Mouse (Mus musculus) T-helper 1 cell (primary cell): Measurements from ENCODE around the gene Mmp24.
"Not testable (repeated sequence)": the region's sequence is repeated elsewhere in the genome, so short reads cannot be mapped to it uniquely, and the experiment has no call there.

ENCODE experiments used
- in situ Hi-C: fragments of 300-600 bp; cut with MboI, MseI; formaldehyde crosslinking; loops from one replicate; pipeline ENCODE4 v1.15.1; 2025; ENCODE audit warnings: high pct_unique_total_duplicates

Gene Mmp24

DNA sequence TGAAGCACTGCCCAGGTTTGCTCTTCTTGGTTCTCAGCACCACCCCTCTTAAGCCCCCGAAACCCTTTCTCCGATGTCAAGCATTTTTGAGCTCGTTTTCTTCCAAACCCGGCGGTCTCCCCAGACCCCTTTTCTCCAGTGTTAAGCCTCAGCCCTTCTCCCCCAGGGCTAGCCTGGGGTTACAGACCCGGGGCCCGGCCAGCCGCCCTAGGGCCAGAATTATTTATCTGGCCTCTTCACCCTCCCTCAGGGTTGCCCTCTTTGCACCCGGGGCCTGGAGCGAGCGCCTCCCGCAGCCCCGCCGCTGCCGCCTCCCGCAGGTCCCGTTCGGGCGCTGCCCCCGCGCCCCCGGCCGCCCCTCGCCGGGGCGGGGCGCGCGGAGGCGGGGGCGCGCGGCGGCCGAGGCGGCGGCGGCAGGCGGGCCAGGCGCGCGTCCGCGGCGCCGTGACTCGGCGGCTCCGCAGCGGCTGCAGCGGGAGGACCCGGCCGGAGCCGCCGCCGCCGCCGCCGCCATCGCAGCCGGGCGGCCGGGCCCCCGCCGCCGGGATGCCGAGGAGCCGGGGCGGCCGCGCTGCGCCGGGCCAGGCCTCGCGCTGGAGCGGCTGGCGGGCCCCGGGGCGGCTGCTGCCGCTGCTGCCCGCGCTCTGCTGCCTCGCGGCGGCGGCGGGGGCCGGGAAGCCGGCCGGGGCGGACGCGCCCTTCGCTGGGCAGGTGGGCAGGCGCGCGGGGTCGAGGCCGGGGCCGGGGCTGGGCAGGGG, at the start of gene Mmp24:
Gene Mmp24 (plus strand): TSS at position 416 of the 758 bp plus-strand sequence.
- in situ Hi-C loops: loop anchor here (25.0 kb wide), 1 partner anchor 263 kb away; the partner anchor contains the start of genes Acss2 and Ggt7

DNA sequence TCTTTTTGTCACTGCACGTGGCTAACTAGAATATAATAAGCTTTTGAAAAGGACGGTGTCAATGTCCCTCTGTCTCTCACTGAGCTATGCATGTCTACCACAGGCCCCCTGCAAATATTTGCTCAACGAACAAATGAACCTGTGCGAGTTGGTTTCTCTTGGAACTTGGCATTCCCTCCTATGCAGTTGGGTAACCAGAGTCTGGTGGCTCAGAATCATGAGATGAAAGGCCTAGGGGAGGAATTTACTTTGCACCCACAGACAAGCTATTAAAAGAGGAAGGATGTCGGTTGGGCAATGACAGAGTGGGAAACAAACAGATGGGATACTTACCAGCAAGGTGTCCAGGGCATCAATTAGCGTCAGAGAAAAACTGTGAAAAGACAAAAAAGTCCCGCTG, 48.8 kb upstream of the Mmp24 start:
- in situ Hi-C loops: no loop called here

DNA sequence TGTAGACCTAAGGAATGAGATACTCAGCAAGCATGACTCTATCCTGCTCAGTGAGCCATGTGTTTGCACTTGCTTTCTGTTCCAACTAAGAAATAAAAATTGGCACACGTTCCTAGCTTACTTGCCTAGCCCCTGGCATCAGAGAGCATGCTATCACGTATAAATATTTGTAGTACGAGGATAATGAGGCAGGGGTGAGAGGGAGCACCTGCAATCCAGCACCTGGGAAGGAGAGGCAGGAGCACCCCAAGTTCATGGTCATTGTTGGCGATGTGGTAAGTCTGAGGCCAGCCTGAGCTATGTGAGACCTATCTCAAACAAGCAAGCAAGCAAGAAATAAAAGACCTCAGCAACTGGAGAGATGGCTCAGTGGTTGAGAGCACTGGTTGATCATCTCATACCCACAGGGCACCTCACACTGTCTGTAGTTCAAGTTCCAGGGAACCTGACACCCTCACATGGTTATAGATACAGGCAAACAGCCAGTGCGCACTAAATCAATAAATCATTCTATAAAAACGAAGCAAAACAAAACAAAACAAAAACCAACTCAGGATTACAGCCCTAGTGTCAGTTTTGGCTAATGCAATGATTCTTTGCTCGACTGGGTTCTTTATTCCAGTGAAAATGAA, 47.3 kb upstream of the Mmp24 start:
- in situ Hi-C loops: no loop called here

DNA sequence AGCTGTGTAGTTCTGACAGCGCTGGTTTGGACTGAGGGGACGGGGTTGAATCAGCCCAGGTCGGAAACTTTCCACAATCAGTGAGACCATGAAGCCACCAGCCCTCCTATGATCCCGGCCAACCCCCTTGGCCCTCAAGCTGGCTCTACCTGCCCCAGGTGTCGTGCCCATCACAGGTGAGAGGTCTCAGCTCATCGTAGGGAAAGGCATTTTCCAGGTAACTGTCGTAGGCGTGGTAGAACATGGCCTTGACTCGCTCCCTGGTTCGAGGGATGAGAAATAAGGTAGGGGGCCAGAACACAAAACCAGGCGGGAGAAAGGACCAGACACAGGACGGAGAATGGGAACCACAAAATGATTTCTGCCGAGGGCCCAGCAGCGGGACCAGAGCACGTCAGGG, 46.4 kb upstream of the Mmp24 start:
- in situ Hi-C loops: no loop called here

DNA sequence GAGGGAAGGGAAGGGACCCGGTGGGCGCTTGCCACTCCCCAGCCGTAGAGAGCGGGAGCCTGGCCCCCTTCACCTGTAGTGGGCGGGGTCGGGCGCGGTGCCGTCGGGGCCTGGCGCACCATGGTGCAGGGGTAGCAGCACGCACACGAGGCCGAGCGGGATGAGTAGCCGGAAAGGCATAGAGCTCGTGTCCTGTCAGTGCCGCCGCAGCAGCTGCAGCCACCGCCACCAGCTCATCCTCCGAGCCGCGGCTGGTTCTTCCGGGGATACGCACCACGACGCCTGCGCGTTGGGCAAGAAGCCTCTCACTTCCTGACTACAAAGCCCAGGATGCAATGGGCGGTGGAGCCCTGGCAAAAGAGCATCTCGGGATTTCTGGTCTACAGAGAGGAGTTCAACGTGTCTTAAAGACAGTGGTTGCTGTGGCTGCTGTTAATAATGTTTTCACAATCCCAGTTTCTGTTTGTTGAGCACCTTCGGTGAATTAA, 45.9 kb upstream of the Mmp24 start, which contains the start of gene Edem2:
Gene Edem2 (minus strand): TSS at position 318 of the 488 bp plus-strand sequence.
- in situ Hi-C loops: no loop called here

DNA sequence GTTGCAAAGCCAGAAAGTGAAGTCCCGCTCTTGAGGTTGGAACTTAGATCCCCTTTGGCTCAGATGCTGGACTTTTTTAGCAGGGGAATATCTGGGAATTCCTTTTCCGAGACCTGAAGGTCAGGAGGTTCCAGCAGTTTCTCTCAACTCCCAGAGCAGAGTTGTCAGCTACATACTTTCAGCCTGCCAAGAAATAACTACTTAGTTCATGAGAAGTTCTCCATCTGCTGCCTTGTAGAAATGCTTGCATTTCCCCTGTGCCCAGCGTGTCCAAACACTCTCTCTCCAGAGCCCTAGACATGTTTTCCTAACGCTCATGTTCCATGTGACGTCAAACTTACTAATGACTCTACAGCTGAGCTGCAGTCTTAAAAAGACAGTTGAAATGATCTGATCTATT, 40.1 kb upstream of the Mmp24 start:
- in situ Hi-C loops: no loop called here

DNA sequence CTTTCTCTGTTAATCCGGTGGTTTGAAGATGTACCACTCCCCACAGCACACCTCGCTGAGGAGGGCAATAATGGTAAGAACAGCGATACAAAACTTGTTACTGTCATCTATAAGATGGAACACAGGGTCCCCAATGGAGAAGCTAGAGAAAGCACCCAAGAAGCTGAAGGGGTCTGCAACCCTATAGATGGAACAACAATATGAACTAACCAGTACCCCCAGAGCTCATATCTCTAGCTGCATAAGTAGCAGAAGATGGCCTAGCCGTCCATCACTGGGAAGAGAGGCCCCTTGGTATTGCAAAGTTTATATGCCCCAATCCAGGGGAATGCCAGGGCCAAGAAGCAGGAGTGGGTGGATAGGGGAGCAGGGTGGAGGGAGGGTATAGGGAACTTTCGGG, 39.4 kb upstream of the Mmp24 start, which contains the start of gene Gm17581:
Gene Gm17581 (minus strand): TSS at position 101 of the 400 bp plus-strand sequence.
- in situ Hi-C loops: not testable (repeated sequence)

DNA sequence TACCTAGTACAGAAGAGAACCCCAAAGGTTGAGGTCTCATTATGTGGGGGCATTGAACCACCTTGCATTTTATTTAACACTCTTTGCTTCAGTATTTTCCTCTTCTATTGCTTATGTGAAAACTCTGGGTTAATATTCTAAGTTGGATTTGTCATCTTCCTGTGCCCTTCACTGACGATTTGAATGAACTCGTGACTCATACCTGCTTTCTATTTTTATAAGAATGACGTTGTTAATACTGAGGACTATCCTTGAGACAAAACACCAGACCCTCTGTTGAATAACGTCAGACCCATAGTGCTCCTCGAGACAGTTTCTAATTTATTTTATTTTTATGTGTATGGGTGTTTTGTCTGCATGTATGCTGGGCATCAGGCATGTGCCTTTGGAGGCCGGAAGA, 38.2 kb upstream of the Mmp24 start:
- in situ Hi-C loops: no loop called here

DNA sequence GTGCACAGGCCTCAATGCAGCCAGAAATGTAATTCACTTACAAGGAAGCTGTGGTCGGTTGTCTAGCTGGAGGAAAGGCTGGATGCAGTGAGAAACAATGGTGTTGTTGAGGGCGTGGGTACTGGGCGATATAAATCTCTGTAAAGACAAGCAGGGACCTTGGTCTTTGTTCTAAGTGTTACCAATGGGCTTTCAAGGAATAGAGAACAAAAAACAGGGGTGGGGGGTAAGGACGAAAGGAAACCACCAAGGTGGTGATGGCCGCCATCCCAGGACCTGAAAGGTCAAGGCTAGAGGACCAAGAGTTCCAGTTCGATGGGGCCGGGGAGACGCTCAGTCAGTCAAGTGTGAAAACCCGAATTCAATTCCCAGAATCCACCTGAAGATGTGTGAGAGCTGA, 37.3 kb upstream of the Mmp24 start:
- in situ Hi-C loops: no loop called here

DNA sequence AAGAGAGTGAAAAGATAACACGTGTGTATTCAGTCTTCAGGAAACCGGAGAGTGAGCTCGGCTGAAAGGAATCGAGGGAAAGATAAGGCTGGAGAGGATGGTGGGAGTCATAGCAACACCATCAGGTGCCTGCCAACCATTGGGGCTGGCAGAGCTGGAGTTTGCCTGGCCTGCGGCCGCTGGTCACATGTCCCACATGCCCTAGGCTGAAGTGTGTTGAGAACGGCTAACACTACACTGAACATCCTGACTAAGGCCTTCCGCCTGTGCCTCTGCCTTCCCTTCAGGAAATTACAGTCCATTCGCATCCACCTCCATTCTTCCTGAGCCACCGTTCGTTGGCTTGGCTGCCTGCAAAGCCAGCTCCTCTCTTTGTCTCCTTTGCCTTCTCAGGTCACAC, 32.9 kb upstream of the Mmp24 start:
- in situ Hi-C loops: no loop called here

DNA sequence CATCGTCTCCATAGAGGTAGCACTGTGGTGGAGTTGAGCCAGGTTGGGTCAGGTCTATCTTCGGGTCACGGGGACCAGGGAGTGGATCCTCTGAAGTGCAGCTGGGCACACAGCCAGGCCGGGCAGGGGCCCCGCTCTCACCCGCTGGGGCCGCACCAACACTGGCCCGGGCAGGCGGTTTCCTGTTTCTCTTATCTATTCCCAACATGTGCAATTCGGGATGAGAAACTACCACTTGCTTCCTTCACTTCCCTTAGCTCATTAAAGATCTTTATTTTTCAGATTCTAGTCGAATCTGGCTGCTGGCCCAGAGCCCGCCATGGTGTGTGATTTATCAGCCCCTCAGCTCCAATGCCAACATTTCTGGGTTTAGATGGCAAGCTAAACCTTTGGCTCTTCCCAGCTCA, 32.2 kb upstream of the Mmp24 start:
- in situ Hi-C loops: no loop called here

DNA sequence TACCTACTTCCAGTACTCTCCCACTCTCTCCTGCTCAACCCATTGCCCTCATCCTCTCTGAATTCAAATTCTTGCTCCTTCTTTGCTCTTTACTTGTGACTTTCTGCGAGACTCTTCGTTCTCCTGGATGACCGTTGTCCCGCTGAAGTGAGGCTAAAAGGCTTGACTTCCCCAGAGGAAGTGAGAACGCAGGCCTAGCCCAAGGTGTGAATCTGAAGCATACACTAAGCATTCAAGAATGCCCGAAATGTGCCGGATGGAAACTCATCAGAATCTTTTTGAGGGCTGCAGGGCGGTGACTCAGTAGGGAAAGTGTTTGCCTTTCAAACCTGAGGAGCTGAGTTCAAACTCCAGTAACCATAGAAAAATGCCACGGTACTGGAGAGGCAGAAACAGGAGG, 31.8 kb upstream of the Mmp24 start:
- in situ Hi-C loops: no loop called here

DNA sequence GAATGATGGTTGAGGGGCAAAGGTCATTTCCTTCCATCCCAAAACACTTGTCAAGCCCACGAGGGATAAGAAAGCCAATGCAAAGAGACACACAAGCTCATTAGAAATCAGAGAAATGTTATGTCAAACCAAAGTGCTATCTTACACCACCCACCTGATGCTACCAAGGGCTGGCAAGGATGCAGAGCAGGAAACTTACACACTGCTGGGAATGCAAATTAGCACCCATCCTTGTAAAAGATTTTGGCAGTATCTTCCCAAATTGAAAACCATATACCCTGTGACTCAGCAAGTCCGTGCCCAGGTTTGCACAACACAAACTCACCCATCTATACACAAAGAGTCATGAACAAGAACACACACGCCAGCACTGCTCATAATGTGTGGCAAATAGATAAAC, 29.7 kb upstream of the Mmp24 start:
- in situ Hi-C loops: no loop called here

DNA sequence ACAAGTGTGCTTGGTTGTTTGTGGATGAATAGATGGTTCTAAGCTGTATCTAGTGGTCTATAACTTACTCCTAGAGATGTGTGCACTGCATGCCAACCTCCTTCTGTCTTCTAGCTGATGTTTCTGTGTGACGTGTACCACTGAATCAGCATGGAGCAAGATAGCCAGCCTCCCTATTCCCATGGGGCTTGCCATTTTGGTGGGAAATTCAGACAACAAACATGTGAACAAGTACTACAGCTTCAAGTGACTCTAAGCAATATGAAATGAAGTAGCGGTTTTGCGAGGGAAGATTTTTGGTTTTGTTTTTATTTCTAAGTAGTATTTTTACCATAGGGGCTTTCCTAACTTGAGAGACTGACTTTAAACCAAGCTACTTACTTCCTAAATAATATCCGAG, 25.7 kb upstream of the Mmp24 start:
- in situ Hi-C loops: no loop called here

DNA sequence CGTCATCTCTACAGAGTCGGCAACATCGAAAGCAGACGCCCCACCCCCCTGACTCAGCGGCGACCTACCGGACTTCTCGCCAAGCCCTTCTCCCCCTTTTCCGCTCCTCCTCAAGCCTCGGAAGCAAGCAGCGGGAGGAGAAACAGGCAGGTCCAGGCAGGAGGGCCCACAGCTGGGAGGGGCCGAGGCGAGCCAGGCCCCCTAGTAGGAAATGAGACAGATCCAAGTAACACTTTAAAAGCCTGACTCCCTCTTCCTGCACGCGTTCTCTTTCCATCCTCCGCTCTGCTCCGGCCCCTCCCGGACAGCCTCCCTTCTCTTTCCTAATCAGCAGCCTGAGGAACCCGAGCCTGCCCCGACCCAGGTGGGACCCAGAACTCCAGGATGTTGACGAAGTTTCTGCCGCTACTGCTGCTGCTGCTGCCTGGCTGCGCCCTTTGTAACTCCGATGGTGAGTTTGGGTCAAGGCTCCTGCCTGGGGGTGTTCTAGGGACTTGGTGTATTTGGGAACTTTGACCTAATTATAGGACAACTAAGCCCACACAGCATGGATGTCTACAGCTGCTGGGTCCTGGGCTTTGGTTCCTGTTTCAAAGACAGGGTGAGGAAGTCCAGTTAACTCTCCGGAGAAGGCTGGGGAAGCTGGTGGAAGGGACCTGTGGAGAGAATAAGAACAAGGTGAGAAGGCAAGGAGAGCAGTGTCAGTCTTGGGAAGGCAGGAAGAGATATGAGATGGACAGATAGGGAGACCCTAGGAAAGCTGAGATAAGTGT, 23.9 kb upstream of the Mmp24 start, which contains the start of gene Procr:
Gene Procr (plus strand): TSS at position 104 of the 773 bp plus-strand sequence.
- in situ Hi-C loops: loop anchor here (5.0 to 25.0 kb wide), 2 partner anchors 79 to 239 kb away; partner anchors contain the start of genes Acss2 and Ggt7

DNA sequence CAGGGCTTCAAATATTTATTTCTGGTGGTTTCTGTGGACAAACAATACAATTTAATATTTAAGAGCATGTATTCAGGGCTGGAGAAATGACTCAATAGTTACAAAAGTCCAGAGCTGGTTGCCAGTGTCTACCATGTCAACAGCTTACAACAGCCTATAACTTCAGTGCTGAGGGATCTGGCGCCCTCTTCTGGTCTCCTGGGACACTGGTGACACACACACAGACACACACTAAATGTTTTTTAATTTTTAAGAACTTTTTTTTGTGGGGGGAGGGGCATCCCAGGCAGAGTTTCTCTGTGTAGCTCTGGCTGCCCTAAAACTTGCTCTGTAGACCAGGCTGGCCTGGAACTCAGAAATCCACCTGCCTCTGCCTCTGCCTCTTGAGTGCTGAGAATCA, 19.4 kb upstream of the Mmp24 start:
- in situ Hi-C loops: loop anchor here (25.0 kb wide), 1 partner anchor 243 kb away; the partner anchor contains the start of genes Acss2 and Ggt7

DNA sequence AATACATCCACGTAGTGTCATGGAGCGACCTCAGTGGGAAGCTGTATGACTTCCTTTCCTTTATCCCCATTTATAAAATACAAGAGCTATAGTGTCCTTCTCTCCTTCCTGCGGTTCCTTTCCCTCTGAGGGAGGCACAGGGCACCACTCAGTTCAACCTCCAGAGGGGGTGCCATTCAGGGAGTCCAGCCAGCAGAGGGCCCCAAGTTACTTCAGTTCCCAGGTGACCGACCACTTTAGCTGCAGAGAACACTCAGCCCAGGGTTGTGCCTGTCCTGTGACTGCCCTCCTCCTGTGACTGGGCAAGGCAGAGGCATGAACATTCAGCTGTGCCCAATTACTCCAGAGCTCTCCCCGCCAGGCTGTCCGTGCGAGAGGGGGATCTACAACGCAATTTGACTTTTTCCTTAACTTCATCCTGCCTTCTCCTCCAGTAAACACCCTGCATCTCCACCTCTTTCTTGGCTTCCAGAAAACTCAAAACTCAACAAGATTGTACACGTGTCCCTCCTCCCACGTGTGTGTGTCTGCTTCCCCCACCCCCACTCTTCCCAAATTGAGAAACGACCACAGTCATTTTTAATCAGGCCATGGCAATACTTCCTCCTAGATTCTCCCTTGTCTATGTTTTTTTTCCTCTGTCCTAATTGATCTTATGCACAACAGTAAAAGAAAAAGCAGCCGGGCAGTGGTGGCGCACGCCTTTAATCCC, 18.1 kb upstream of the Mmp24 start:
- in situ Hi-C loops: loop anchor here (25.0 kb wide), 1 partner anchor 245 kb away; the partner anchor contains the start of genes Acss2 and Ggt7

DNA sequence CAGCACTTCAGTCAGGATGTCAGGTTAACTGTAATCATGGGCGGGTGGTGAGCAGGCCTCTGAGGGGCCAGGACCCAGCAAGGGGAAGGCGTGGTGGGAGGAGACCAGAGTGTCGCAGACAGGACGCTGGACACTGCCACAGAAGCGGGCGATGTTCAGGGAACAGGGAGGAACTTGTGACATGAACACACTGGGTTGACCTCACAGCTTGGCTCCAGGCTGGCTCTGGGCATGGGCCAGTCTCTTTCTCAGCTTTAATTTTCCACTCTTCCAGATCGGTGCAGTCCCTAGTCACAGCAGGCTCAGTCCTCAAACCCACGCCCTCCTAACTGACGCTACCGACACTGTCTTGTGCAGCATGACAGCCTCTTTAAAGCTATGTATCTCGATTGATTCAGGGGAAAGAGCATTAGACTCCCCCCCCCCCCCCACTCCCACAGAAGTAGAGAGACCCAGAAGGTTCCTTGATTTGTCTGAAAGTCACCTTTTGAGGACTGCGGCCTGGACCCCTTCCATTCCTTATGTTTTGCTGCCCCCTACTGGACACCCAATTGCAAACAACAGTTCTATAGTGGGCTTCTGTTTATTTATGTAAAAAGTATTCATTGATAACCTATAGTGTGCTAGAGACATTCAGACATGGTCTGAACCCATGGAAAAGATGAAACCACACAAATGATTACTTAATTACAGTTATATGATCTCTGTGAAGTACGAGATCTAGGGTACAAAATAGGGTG, 10.3 kb upstream of the Mmp24 start:
- in situ Hi-C loops: loop anchor here (25.0 kb wide), 1 partner anchor 253 kb away; the partner anchor contains the start of genes Acss2 and Ggt7

DNA sequence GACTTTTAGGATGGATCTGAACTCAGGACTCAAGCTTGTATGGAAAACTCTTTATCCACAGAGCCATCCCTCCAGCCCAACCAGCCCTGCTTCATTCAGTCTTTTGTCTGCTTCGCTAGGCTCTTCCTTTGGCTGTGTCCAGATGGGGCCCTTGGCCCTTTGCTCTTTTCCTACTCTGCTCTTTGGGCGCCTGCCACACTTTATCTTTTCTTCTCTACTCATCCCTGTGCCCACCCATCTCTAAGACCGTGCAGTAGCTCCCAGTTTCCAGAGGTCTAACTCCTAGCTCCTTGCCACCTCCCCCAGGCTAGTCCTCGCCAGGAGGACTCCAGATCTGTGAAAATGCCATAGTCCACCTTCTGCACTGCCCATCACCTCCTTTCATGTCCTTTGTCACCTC, 1.5 kb upstream of the Mmp24 start:
- in situ Hi-C loops: loop anchor here (25.0 kb wide), 1 partner anchor 261 kb away; the partner anchor contains the start of genes Acss2 and Ggt7

DNA sequence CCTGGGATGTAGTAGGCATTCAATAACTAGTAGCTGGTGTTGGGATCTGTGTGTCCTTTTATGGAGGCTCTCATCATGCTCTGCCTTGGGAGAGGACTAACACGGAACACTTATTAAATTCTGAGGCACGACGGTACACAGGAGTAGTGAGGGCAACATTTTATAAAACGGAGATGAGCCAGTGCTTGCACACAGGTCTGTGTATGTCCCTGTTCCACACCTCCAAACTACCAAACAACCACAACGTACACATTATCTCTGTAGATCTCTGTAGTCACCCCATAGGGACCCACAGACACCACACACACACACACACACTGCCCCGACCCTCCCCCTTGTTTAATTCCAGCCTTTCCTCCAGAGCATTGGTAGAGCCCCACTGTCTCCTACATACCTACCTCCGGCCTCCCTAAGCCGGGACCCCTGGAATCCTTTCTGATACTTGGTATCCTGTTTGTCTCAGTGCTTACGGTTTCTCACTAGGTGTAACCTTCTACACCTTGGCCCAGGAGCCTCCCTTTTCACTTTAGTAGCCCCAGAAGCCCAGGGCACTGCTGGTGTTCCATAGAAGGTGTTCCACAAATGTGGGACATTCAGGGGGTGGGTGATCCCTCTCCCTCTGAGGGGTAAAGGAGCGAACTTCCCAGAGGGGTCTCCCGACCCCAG, 748 bp upstream of the Mmp24 start:
- in situ Hi-C loops: loop anchor here (25.0 kb wide), 1 partner anchor 262 kb away; the partner anchor contains the start of genes Acss2 and Ggt7
